Mouse (Mus musculus) liver, postnatal 0 days (tissue): Measurements from ENCODE around the gene Acvr1b. TPM values are rescaled to one million over a fixed set of nuclear protein-coding genes. Genes with fewer than 3 reads are reported as not detected.

Experiments used
- ATAC-seq: fragments of 200-750 bp; cut with Nextera tagmentation; 2 replicates; pipeline ENCODE4 v1.8.0; 2017; ENCODE audit warnings: mild to moderate bottlenecking, moderate library complexity
- DNase-seq: peaks from one replicate; pipeline ENCODE4 v3.0.0-alpha.2; 2016
- H3K27ac ChIP-seq: fragments of 300-500 bp; sonication (generic); 2 replicates; pipeline ENCODE4 v1.5.1; 2014; ENCODE audit warnings: antibody characterized with exemption, moderate library complexity, mild to moderate bottlenecking, low read depth
- H3K27me3 ChIP-seq: fragments of 300-500 bp; sonication (generic); 2 replicates; pipeline ENCODE4 v1.6.1; 2014; ENCODE audit warnings: low read length, control low read depth, mixed read lengths; ENCODE audit not compliant: insufficient read depth
- H3K36me3 ChIP-seq: fragments of 300-500 bp; sonication (generic); replicated peaks from 2 replicates; pipeline ENCODE4 v1.6.1; 2014; ENCODE audit warnings: mild to moderate bottlenecking, control low read depth, low read length, moderate library complexity, mixed read lengths; ENCODE audit not compliant: insufficient read depth
- H3K4me1 ChIP-seq: fragments of 300-500 bp; sonication (generic); 2 replicates; pipeline ENCODE4 v1.6.1; 2014; ENCODE audit warnings: antibody characterized with exemption, mild to moderate bottlenecking, control low read depth; ENCODE audit not compliant: insufficient read depth
- H3K4me2 ChIP-seq: fragments of 300-500 bp; sonication (generic); 2 replicates; pipeline ENCODE4 v1.6.1; 2014; ENCODE audit warnings: low read depth, mild to moderate bottlenecking, low read length, moderate library complexity, mixed read lengths
- H3K4me3 ChIP-seq: fragments of 300-500 bp; sonication (generic); 2 replicates; pipeline ENCODE4 v1.5.1; 2014; ENCODE audit warnings: low read depth, low read length
- H3K9ac ChIP-seq: fragments of 300-500 bp; sonication (generic); replicated peaks from 2 replicates; pipeline ENCODE4 v1.6.1; 2014; ENCODE audit warnings: mild to moderate bottlenecking, moderate library complexity
- H3K9me3 ChIP-seq: fragments of 300-500 bp; sonication (generic); 2 replicates; pipeline ENCODE4 v1.6.1; 2016; ENCODE audit warnings: mild to moderate bottlenecking, control low read depth, low read length, mixed read lengths
- CTCF ChIP-seq: sonication (generic); IDR thresholded peaks from 2 replicates; pipeline ENCODE4 v1.5.1; 2016; ENCODE audit warnings: antibody characterized with exemption, low read depth
- EP300 ChIP-seq: IDR thresholded peaks from 2 replicates; pipeline ENCODE4 v1.6.1; 2016; ENCODE audit warnings: antibody characterized with exemption, low read depth, mild to moderate bottlenecking
- WGBS: fragments of 180-500 bp; shearing (Covaris S2); extraction: QIAGEN DNeasy Blood & Tissue Kit; methylation state at CpG from one replicate; pipeline ENCODE4 v1.1.7; 2014; ENCODE audit not compliant: insufficient replicate concordance; 5-methylcytosine and 5-hydroxymethylcytosine counted together
- polyA plus RNA-seq: library from polyadenylated mRNA; unstranded; fragments of >200 nt; fragmentation: Nextera tagmentation; extraction: Ambion mirVana; gene quantifications from 2 replicates; pipeline ENCODE4 v1.2.1, GENCODE M21; 2015

Acvr1b gene
- polyA plus RNA-seq, 1 experiment from 2014 or later: 2.2 TPM

GRCm38 (mm10) chr15:101244012-101244411, 70.1 kb downstream of the Acvr1b start:
- ATAC-seq (no peak), DNase-seq (no peak)
- TF ChIP-seq CTCF: no peak
- TF ChIP-seq EP300: no peak
- Histone ChIP-seq H3K9me3 (no peaks in the 10 kb centered on the region), H3K9ac (no peak overlapping the region), H3K36me3 (no peaks in the 10 kb centered on the region), H3K4me2 (no peak overlapping the region), H3K27ac (peak overlapping the region; percentile 59), H3K4me1 (peaks cover 17% of the 10 kb centered on the region), H3K4me3 (no peak overlapping the region), H3K27me3 (peaks cover 2% of the 10 kb centered on the region; the same call in 1 of the 2 replicates)
- 34% methylated on average over 3 of the region's 3 CpGs for WGBS

GRCm38 (mm10) chr15:101246231-101247154, 72.6 kb downstream of the Acvr1b start:
- 0 out of 2 replicates have a peak, but pooled peaks have one; percentile 36 for TF ChIP-seq EP300
- peak; percentile 47 for TF ChIP-seq CTCF
- WGBS: 2% methylated on average over 56 of the region's 56 CpGs
- Histone ChIP-seq H3K4me3 (peak overlapping the region; percentile 17), H3K4me2 (peak overlapping the region; percentile 66), H3K27me3 (no peaks in the 10 kb centered on the region), H3K9me3 (no peaks in the 10 kb centered on the region), H3K9ac (peak overlapping the region; percentile 57), H3K36me3 (no peaks in the 10 kb centered on the region), H3K27ac (peak overlapping the region; percentile 97), H3K4me1 (peaks cover 13% of the 10 kb centered on the region)
- DNase-seq: peak; percentile 94
- peak; percentile 97 for ATAC-seq

GRCm38 (mm10) chr15:101247155-101247498, 73.3 kb downstream of the Acvr1b start:
- no peak for ATAC-seq
- Histone ChIP-seq H3K36me3 (no peaks in the 10 kb centered on the region), H3K9me3 (no peaks in the 10 kb centered on the region), H3K9ac (peak overlapping the region; percentile 57; the same call in 1 of the 2 replicates), H3K4me3 (0 out of 2 replicates have a peak overlapping the region, but pooled peaks have one; percentile 15), H3K4me1 (peaks cover 13% of the 10 kb centered on the region), H3K27me3 (no peaks in the 10 kb centered on the region), H3K4me2 (peak overlapping the region; percentile 66), H3K27ac (peak overlapping the region; percentile 97)
- DNase-seq: no peak
- 65% methylated on average over 1 of the region's 1 CpGs for WGBS
- TF ChIP-seq EP300 (no peak), CTCF (no peak)

GRCm38 (mm10) chr15:101248029-101248710, 74.3 kb downstream of the Acvr1b start:
- H3K9me3 ChIP-seq: no peaks in the 10 kb centered on the region
- ATAC-seq: no peak
- no peak overlapping the region for H3K4me3 ChIP-seq
- peaks cover 13% of the 10 kb centered on the region for H3K4me1 ChIP-seq
- TF ChIP-seq EP300 (no peak), CTCF (no peak)
- 36% methylated on average over 5 of the region's 5 CpGs for WGBS
- no peak overlapping the region for H3K4me2 ChIP-seq
- H3K27me3 ChIP-seq: no peaks in the 10 kb centered on the region
- no peak for DNase-seq
- H3K9ac ChIP-seq: no peak overlapping the region
- H3K27ac ChIP-seq: peak overlapping the region; percentile 97
- no peaks in the 10 kb centered on the region for H3K36me3 ChIP-seq

GRCm38 (mm10) chr15:101250220-101250800, 76.4 kb downstream of the Acvr1b start:
- no peak for ATAC-seq

GRCm38 (mm10) chr15:101251930-101252329, 78.1 kb downstream of the Acvr1b start:
- no peak overlapping the region for H3K27ac ChIP-seq
- no peak overlapping the region for H3K4me2 ChIP-seq
- H3K27me3 ChIP-seq: peaks cover 3% of the 10 kb centered on the region; the same call in 1 of the 2 replicates
- no peak overlapping the region for H3K9ac ChIP-seq
- no peaks in the 10 kb centered on the region for H3K36me3 ChIP-seq
- peaks cover 21% of the 10 kb centered on the region for H3K4me1 ChIP-seq
- H3K9me3 ChIP-seq: no peaks in the 10 kb centered on the region
- DNase-seq: no peak
- 86% methylated on average over 5 of the region's 5 CpGs for WGBS
- ATAC-seq: no peak
- no peak overlapping the region for H3K4me3 ChIP-seq
- TF ChIP-seq CTCF (no peak), EP300 (no peak)

More at GRCm38 (mm10) chr15:101250220-101250800, 76.4 kb downstream of the Acvr1b start:
- Histone ChIP-seq H3K36me3 (no peaks in the 10 kb centered on the region), H3K9me3 (no peaks in the 10 kb centered on the region), H3K4me1 (peaks cover 19% of the 10 kb centered on the region), H3K4me3 (no peak overlapping the region), H3K4me2 (no peak overlapping the region), H3K9ac (no peak overlapping the region), H3K27me3 (peaks cover 3% of the 10 kb centered on the region; the same call in 1 of the 2 replicates), H3K27ac (no peak overlapping the region)
- no peak for DNase-seq
- WGBS: 55% methylated on average over 9 of the region's 9 CpGs
- TF ChIP-seq EP300: no peak
- no peak for TF ChIP-seq CTCF
